Comparison of ENCODE assay signal across 33 mouse cellular contexts in genomic region chr2:173764629-173765028, GRCm38 (mm10). TPM values are rescaled to one million over a fixed set of nuclear protein-coding genes. Genes with fewer than 3 reads are reported as not detected.
DNase-seq lines count a peak whose midpoint lies in the region; ATAC-seq and TF ChIP-seq lines count a peak whose summit lies in the region.
"Had no signal": no experiment of that assay in that cellular context is flagged by ENCODE, and none has a peak within 500 bp of the region (broad histone marks: within the 10 kb centered on the region; RNA-seq: fewer than 3 reads in every experiment).

No protein-coding gene starts in this region.

- H3K4me1 ChIP-seq in hindbrain, embryonic 10.5 days (replicated peaks): peaks cover 67% of the 10 kb centered on the region
- H3K4me1 ChIP-seq in hindbrain, postnatal 0 days (ENCODE audit: insufficient read depth, low read length): no peaks in the 10 kb centered on the region
- peaks cover 30% of the 10 kb centered on the region for H3K4me1 ChIP-seq in neural tube, embryonic 11.5 days (ENCODE audit: control insufficient read depth, insufficient read depth, low read length)
- H3K4me1 ChIP-seq in limb, embryonic 12.5 days (replicated peaks): peaks cover 23% of the 10 kb centered on the region

- no peak for DNase-seq in hindbrain, embryonic 10.5 days (ENCODE audit: low spot score)
- DNase-seq in hindbrain, postnatal 0 days (ENCODE audit: low spot score): no peak
- peak; percentile 45 for DNase-seq in neural tube, embryonic 11.5 days (ENCODE audit: low spot score)
- no peak for DNase-seq in neural tube, embryonic 10.5 days (ENCODE audit: extremely low spot score, low spot score)
- DNase-seq in left cerebral cortex, postnatal 4 days: no peak
- DNase-seq in cerebellum, adult 9-10 months: no peak
- DNase-seq in spleen, postnatal 10 days (ENCODE audit: low spot score in 2 of 2): no peak
- DNase-seq: adrenal gland, postnatal 25 days; cerebellum, adult 8-10 months; gastrocnemius, postnatal 36 days; heart, adult 2 months; heart, postnatal 4 days; kidney, postnatal 10 days; liver, embryonic 13.5 days; lung, adult 2 months; lung, postnatal 14 days; right cerebral cortex, adult 18-20 months; thymus, adult 2 months; thymus, postnatal 4 days had no signal

- WGBS in hindbrain, embryonic 10.5 days: 67% methylated on average over 3 of the region's 3 CpGs
- 44% methylated on average over 3 of the region's 3 CpGs for WGBS in hindbrain, postnatal 0 days
- 32% methylated on average over 3 of the region's 3 CpGs for WGBS in neural tube, embryonic 11.5 days
- 44% methylated on average over 3 of the region's 3 CpGs for WGBS in limb, embryonic 12.5 days

- intact Hi-C loops in left cerebral cortex, postnatal 4 days (cut with DNase I): no loop called here

- H3K4me3 ChIP-seq in hindbrain, embryonic 10.5 days: no peak overlapping the region
- no peak overlapping the region for H3K4me3 ChIP-seq in hindbrain, postnatal 0 days (ENCODE audit: low read length)
- no peak overlapping the region for H3K4me3 ChIP-seq in neural tube, embryonic 11.5 days (ENCODE audit: low read depth, low read length)
- no peak overlapping the region for H3K4me3 ChIP-seq in limb, embryonic 12.5 days (replicated peaks)
- H3K4me3 ChIP-seq: embryonic facial prominence, embryonic 12.5 days; heart, adult 2 months; liver, embryonic 13.5 days had no signal

- TF ChIP-seq CTCF in hindbrain, postnatal 0 days (IDR thresholded peaks at IDR 0.05; ENCODE audit: low read depth): no peak

- no peak for ATAC-seq in hindbrain, postnatal 0 days
- peak; percentile 56 for ATAC-seq in neural tube, embryonic 11.5 days (ENCODE audit: insufficient read depth, low FRiP score, low TSS enrichment)
- no peak for ATAC-seq in limb, embryonic 12.5 days (ENCODE audit: insufficient number of reproducible peaks, insufficient read depth, low FRiP score, low TSS enrichment, low read depth)
- ATAC-seq: intestine, embryonic 16.5 days had no signal

- peaks cover 41% of the 10 kb centered on the region for H3K36me3 ChIP-seq in hindbrain, embryonic 10.5 days
- H3K36me3 ChIP-seq in hindbrain, postnatal 0 days (ENCODE audit: insufficient read depth, low read length): no peaks in the 10 kb centered on the region
- H3K36me3 ChIP-seq in neural tube, embryonic 11.5 days (ENCODE audit: control insufficient read depth, insufficient read depth, low read length): no peaks in the 10 kb centered on the region
- peaks cover 46% of the 10 kb centered on the region for H3K36me3 ChIP-seq in limb, embryonic 12.5 days

- no peak overlapping the region for H3K4me2 ChIP-seq in hindbrain, postnatal 0 days (ENCODE audit: low read depth, low read length)
- H3K4me2 ChIP-seq in neural tube, embryonic 11.5 days (ENCODE audit: low read depth): no peak overlapping the region
- no peak overlapping the region for H3K4me2 ChIP-seq in limb, embryonic 12.5 days
- H3K4me2 ChIP-seq: embryonic facial prominence, embryonic 12.5 days; liver, embryonic 13.5 days had no signal

- no peak overlapping the region for H3K9ac ChIP-seq in hindbrain, postnatal 0 days (replicated peaks; ENCODE audit: low read length)
- H3K9ac ChIP-seq in neural tube, embryonic 11.5 days (ENCODE audit: low read length): no peak overlapping the region
- no peak overlapping the region for H3K9ac ChIP-seq in limb, embryonic 12.5 days (replicated peaks)
- H3K9ac ChIP-seq: embryonic facial prominence, embryonic 12.5 days; liver, embryonic 13.5 days had no signal

- peak overlapping the region; percentile 54; the same call in 1 of the 2 replicates for H3K27ac ChIP-seq in hindbrain, embryonic 10.5 days
- no peak overlapping the region for H3K27ac ChIP-seq in hindbrain, postnatal 0 days
- peak overlapping the region; percentile 60; the same call in 1 of the 2 replicates for H3K27ac ChIP-seq in neural tube, embryonic 11.5 days (ENCODE audit: low read depth, low read length)
- peak overlapping the region; percentile 45; the same call in 1 of the 2 replicates for H3K27ac ChIP-seq in limb, embryonic 12.5 days
- H3K27ac ChIP-seq: embryonic facial prominence, embryonic 12.5 days; heart, adult 2 months; liver, embryonic 13.5 days had no signal

- no peaks in the 10 kb centered on the region for H3K27me3 ChIP-seq in hindbrain, embryonic 10.5 days (ENCODE audit: insufficient read depth, poor library complexity, severe bottlenecking)
- no peaks in the 10 kb centered on the region for H3K27me3 ChIP-seq in hindbrain, postnatal 0 days (ENCODE audit: insufficient read depth, low read length)
- H3K27me3 ChIP-seq in neural tube, embryonic 11.5 days (ENCODE audit: control insufficient read depth, insufficient read depth, low read length): no peaks in the 10 kb centered on the region
- no peaks in the 10 kb centered on the region for H3K27me3 ChIP-seq in limb, embryonic 12.5 days
- H3K27me3 ChIP-seq: embryonic facial prominence, embryonic 12.5 days; liver, embryonic 13.5 days had no signal

- H3K9me3 ChIP-seq in hindbrain, embryonic 10.5 days: no peaks in the 10 kb centered on the region
- H3K9me3 ChIP-seq in hindbrain, postnatal 0 days (ENCODE audit: low read length): no peaks in the 10 kb centered on the region
- H3K9me3 ChIP-seq in neural tube, embryonic 11.5 days (ENCODE audit: control insufficient read depth, low read length): no peaks in the 10 kb centered on the region
- H3K9me3 ChIP-seq in limb, embryonic 12.5 days: no peaks in the 10 kb centered on the region
- H3K9me3 ChIP-seq: embryonic facial prominence, embryonic 12.5 days; liver, embryonic 13.5 days had no signal

RNA-seq across cellular contexts. Expression of gene Vapb, which starts 27.3 kb away (rescaled TPM):
- 11.7 and 14.9 TPM in 2 replicates for polyA plus RNA-seq in hindbrain, embryonic 10.5 days (2016; fragmentation: Nextera tagmentation; extraction: Ambion mirVana)
- 31.4 and 34.1 TPM in 2 replicates for total RNA-seq in hindbrain, postnatal 0 days (2014; rRNA removed)
- polyA plus RNA-seq in hindbrain, postnatal 0 days (2015; fragmentation: Nextera tagmentation; extraction: Ambion mirVana): 15.8 and 18.8 TPM in 2 replicates
- polyA plus RNA-seq in neural tube, embryonic 11.5 days (2014; fragmentation: Nextera tagmentation; extraction: Ambion mirVana): 15.2 and 17.2 TPM in 2 replicates
- polyA plus RNA-seq in limb, embryonic 12.5 days (2016; fragmentation: Nextera tagmentation; extraction: Ambion mirVana): 11.0 and 14.8 TPM in 2 replicates
- 10 to 100 TPM; 84.7 to 94.7 TPM for total RNA-seq in left cerebral cortex, postnatal 4 days (2021)

RNA-seq across cellular contexts. Expression of gene 1700010B08Rik, which starts 45.4 kb away (rescaled TPM):
- not detected in 2 replicates for polyA plus RNA-seq in hindbrain, embryonic 10.5 days (2016; fragmentation: Nextera tagmentation; extraction: Ambion mirVana)
- not detected in 2 replicates for total RNA-seq in hindbrain, postnatal 0 days (2014; rRNA removed)
- polyA plus RNA-seq in hindbrain, postnatal 0 days (2015; fragmentation: Nextera tagmentation; extraction: Ambion mirVana): not detected in 2 replicates
- polyA plus RNA-seq in neural tube, embryonic 11.5 days (2014; fragmentation: Nextera tagmentation; extraction: Ambion mirVana): not detected in 2 replicates
- not detected in 2 replicates for polyA plus RNA-seq in limb, embryonic 12.5 days (2016; fragmentation: Nextera tagmentation; extraction: Ambion mirVana)
- not detected for total RNA-seq in left cerebral cortex, postnatal 4 days (2021)
- total RNA-seq: adrenal gland, postnatal 25 days; ES-E14; gastrocnemius, postnatal 36 days; heart, adult 2 months; heart, postnatal 4 days; layer of hippocampus, adult 18-20 months; layer of hippocampus, postnatal 14 days; left cerebral cortex, adult 8-10 months; megakaryocyte progenitor cell, adult 5-6 weeks; midbrain, postnatal 0 days had no signal
- polyA plus RNA-seq: brain, embryonic 14.5 days; embryonic facial prominence, embryonic 12.5 days; forebrain, embryonic 11.5 days; heart, embryonic 16.5 days; intestine, embryonic 16.5 days; limb, embryonic 11.5 days; liver, embryonic 13.5 days; lung, adult 2 months; midbrain, postnatal 0 days; stomach, embryonic 16.5 days; thymus, adult 2 months had no signal
